Mouse (Mus musculus) kidney, adult 2 months (tissue): ENCODE measurements around the gene Dnah6. TPM values are rescaled to one million over a fixed set of nuclear protein-coding genes. Genes with fewer than 3 reads are reported as not detected.

Experiments used
- DNase-seq: peaks from one replicate; pipeline ENCODE4 v3.0.0; 2021
- H3K27ac ChIP-seq: fragments of 200-500 bp; 2 replicates; pipeline ENCODE4 v1.5.1; 2012; ENCODE audit warnings: low read depth, low read length, control low read depth, inconsistent platforms; ENCODE audit not compliant: insufficient read depth
- H3K27me3 ChIP-seq: fragments of 200-500 bp; replicated peaks from 2 replicates; pipeline ENCODE4 v1.6.1; 2012; ENCODE audit warnings: mild to moderate bottlenecking, moderate library complexity, low read length, inconsistent platforms; ENCODE audit not compliant: control insufficient read depth, insufficient read depth
- H3K36me3 ChIP-seq: fragments of 200-500 bp; 2 replicates; pipeline ENCODE4 v1.6.1; 2012; ENCODE audit warnings: mild to moderate bottlenecking, moderate library complexity, low read length, inconsistent platforms; ENCODE audit not compliant: control insufficient read depth, insufficient read depth
- H3K4me1 ChIP-seq: fragments of 200-500 bp; 2 replicates; pipeline ENCODE4 v1.6.1; 2011; ENCODE audit warnings: low read length; ENCODE audit not compliant: control insufficient read depth, insufficient read depth
- H3K4me3 ChIP-seq: fragments of 200-500 bp; 2 replicates; pipeline ENCODE4 v1.5.1; 2011; ENCODE audit warnings: mild to moderate bottlenecking, low read depth, low read length, control low read depth; ENCODE audit not compliant: insufficient read depth
- CTCF ChIP-seq: fragments of 200-500 bp; conservative IDR thresholded peaks from 2 replicates; pipeline ENCODE4 v1.5.1; 2011; ENCODE audit warnings: low read depth, mild to moderate bottlenecking, control low read depth, low read length, moderate library complexity, mixed read lengths; ENCODE audit not compliant: insufficient read depth, insufficient read length
- POLR2A ChIP-seq: fragments of 200-500 bp; IDR thresholded peaks from one replicate; pipeline ENCODE4 v1.6.1; 2011; ENCODE audit warnings: low read depth, low read length, control low read depth
- WGBS: fragments of 180-500 bp; shearing (Covaris S2); methylation state at CpG from one replicate; pipeline ENCODE4 v1.1.7; 2018; 5-methylcytosine and 5-hydroxymethylcytosine counted together
- polyA plus RNA-seq: library from polyadenylated mRNA; depleted of rRNA; stranded (reverse); fragments of >200 nt; gene quantifications from 2 replicates; pipeline ENCODE4 v1.2.3, GENCODE M21; 2012

The Dnah6 gene
- polyA plus RNA-seq, 1 experiment = 0.03 TPM

GRCm38 (mm10) chr6:73045944-73046343, 175.5 kb downstream of the Dnah6 start:
- Histone ChIP-seq H3K27me3 (no peaks in the 10 kb centered on the region), H3K36me3 (no peaks in the 10 kb centered on the region), H3K27ac (no peak overlapping the region), H3K4me1 (no peaks in the 10 kb centered on the region), H3K4me3 (no peak overlapping the region)
- no peak for DNase-seq
- WGBS = 88% methylated on average over 3 of the region's 3 CpGs
- TF ChIP-seq POLR2A = no peak
- no peak for TF ChIP-seq CTCF

- Histone ChIP-seq H3K4me3 (no peak overlapping the region), H3K27me3 (no peaks in the 10 kb centered on the region), H3K36me3 (no peaks in the 10 kb centered on the region), H3K27ac (no peak overlapping the region), H3K4me1 (no peaks in the 10 kb centered on the region)
- TF ChIP-seq CTCF (no peak), POLR2A (no peak)
- 71% methylated on average over 6 of the region's 6 CpGs for WGBS
- no peak for DNase-seq
Measured at GRCm38 (mm10) chr6:73042278-73042677, 179.2 kb downstream of the Dnah6 start.

- no peak for DNase-seq
- H3K36me3 ChIP-seq = no peaks in the 10 kb centered on the region
- no peak overlapping the region for H3K4me3 ChIP-seq
- no peaks in the 10 kb centered on the region for H3K27me3 ChIP-seq
- TF ChIP-seq CTCF (no peak), POLR2A (no peak)
- no peaks in the 10 kb centered on the region for H3K4me1 ChIP-seq
- WGBS = 59% methylated on average over 2 of the region's 2 CpGs
- no peak overlapping the region for H3K27ac ChIP-seq
Measured at GRCm38 (mm10) chr6:73038291-73038690, 183.2 kb downstream of the Dnah6 start.

- Histone ChIP-seq H3K4me1 (no peaks in the 10 kb centered on the region), H3K27ac (no peak overlapping the region), H3K36me3 (no peaks in the 10 kb centered on the region), H3K4me3 (no peak overlapping the region), H3K27me3 (no peaks in the 10 kb centered on the region)
- no peak for DNase-seq
- no peak for TF ChIP-seq POLR2A
- 0 out of 2 replicates have a peak, but pooled peaks have one; percentile 21 for TF ChIP-seq CTCF
- WGBS = 96% methylated on average over 3 of the region's 3 CpGs
Measured at GRCm38 (mm10) chr6:73028853-73029252, 192.6 kb downstream of the Dnah6 start.

GRCm38 (mm10) chr6:73027881-73028280, 193.6 kb downstream of the Dnah6 start:
- no peaks in the 10 kb centered on the region for H3K27me3 ChIP-seq
- DNase-seq = no peak
- H3K4me3 ChIP-seq = no peak overlapping the region
- H3K4me1 ChIP-seq = no peaks in the 10 kb centered on the region
- no peaks in the 10 kb centered on the region for H3K36me3 ChIP-seq
- no peak for TF ChIP-seq POLR2A
- TF ChIP-seq CTCF = no peak
- 59% methylated on average over 4 of the region's 4 CpGs for WGBS
- no peak overlapping the region for H3K27ac ChIP-seq

GRCm38 (mm10) chr6:73026898-73027297, 194.6 kb downstream of the Dnah6 start:
- Histone ChIP-seq H3K27ac (no peak overlapping the region), H3K4me3 (no peak overlapping the region), H3K36me3 (no peaks in the 10 kb centered on the region), H3K27me3 (no peaks in the 10 kb centered on the region), H3K4me1 (no peaks in the 10 kb centered on the region)
- 79% methylated on average over 6 of the region's 6 CpGs for WGBS
- no peak for DNase-seq
- TF ChIP-seq CTCF = no peak
- TF ChIP-seq POLR2A = no peak

- Histone ChIP-seq H3K4me3 (no peak overlapping the region), H3K4me1 (no peaks in the 10 kb centered on the region), H3K36me3 (no peaks in the 10 kb centered on the region), H3K27ac (no peak overlapping the region), H3K27me3 (no peaks in the 10 kb centered on the region)
- DNase-seq = peak; percentile 36
- WGBS = 14% methylated on average over 3 of the region's 3 CpGs
- no peak for TF ChIP-seq POLR2A
- TF ChIP-seq CTCF = peak; percentile 34; the same call in 1 of the 2 replicates
Measured at GRCm38 (mm10) chr6:73020061-73020460, 201.4 kb downstream of the Dnah6 start.
